Mouse (Mus musculus) MEL (cell line): ENCODE data around the gene Adar. TPM values are rescaled to one million over a fixed set of nuclear protein-coding genes. Genes with fewer than 3 reads are reported as not detected.

ENCODE experiments used
- DNase-seq: peaks from one replicate; pipeline ENCODE4 v3.0.0; 2011; ENCODE audit warnings: low read depth, low spot score
- H3K27ac ChIP-seq: 2 replicates; pipeline ENCODE4 v1.5.1; 2012; ENCODE audit warnings: low read depth, mild to moderate bottlenecking, control low read depth, low read length, moderate library complexity; ENCODE audit not compliant: control insufficient read depth
- H3K27me3 ChIP-seq, 2 experiments: fragments of 150-350 bp in 1 of 2; sonication (generic) in 1 of 2; 2 replicates each; pipeline ENCODE4 v1.6.1; 2012; ENCODE audit warnings: low read length in 2 of 2, mild to moderate bottlenecking in 2 of 2, improper control_type of control experiment in 1 of 2, moderate library complexity in 1 of 2; ENCODE audit not compliant: insufficient read depth in 2 of 2, control insufficient read depth in 1 of 2
- H3K36me3 ChIP-seq, 2 experiments: 2 replicates each; pipeline ENCODE4 v1.6.1; 2012 to 2014; ENCODE audit warnings: low read length in 2 of 2, improper control_type of control experiment in 1 of 2, inconsistent platforms in 1 of 2, mild to moderate bottlenecking in 1 of 2; ENCODE audit not compliant: insufficient read depth in 2 of 2, control insufficient read depth in 1 of 2
- H3K4me1 ChIP-seq, 2 experiments: fragments of 150-350 bp in 1 of 2; sonication (generic) in 1 of 2; 2 replicates each; pipeline ENCODE4 v1.6.1; 2012; ENCODE audit warnings: low read length in 2 of 2, improper control_type of control experiment in 1 of 2, mild to moderate bottlenecking in 1 of 2; ENCODE audit not compliant: insufficient read depth in 2 of 2, control insufficient read depth in 1 of 2
- H3K4me3 ChIP-seq, 2 experiments: fragments of 150-350 bp in 1 of 2; sonication (generic) in 1 of 2; 2 replicates each; pipeline ENCODE4 v1.5.1; 2012; ENCODE audit warnings: low read depth in 2 of 2, low read length in 2 of 2, mild to moderate bottlenecking in 2 of 2, moderate library complexity in 2 of 2, control low read depth in 1 of 2, improper control_type of control experiment in 1 of 2; ENCODE audit not compliant: control insufficient read depth in 1 of 2, insufficient read depth in 1 of 2
- H3K79me2 ChIP-seq: 2 replicates; pipeline ENCODE4 v1.6.1; 2012; ENCODE audit warnings: mild to moderate bottlenecking, low read length, moderate library complexity; ENCODE audit not compliant: control insufficient read depth, poor library complexity, insufficient read depth
- H3K9ac ChIP-seq: 2 replicates; pipeline ENCODE4 v1.6.1; 2012; ENCODE audit warnings: low read depth, mild to moderate bottlenecking, control low read depth, low read length, moderate library complexity; ENCODE audit not compliant: control insufficient read depth, poor library complexity, severe bottlenecking
- H3K9me3 ChIP-seq: fragments of 150-350 bp; sonication (generic); replicated peaks from 2 replicates; pipeline ENCODE4 v1.6.1; 2012; ENCODE audit warnings: mild to moderate bottlenecking, low read length, improper control_type of control experiment, moderate library complexity; ENCODE audit not compliant: insufficient read depth
- GABPA ChIP-seq: IDR thresholded peaks from 2 replicates; pipeline ENCODE4 v1.6.1; 2012; ENCODE audit warnings: low read depth, mild to moderate bottlenecking, inconsistent platforms, low read length, improper control_type of control experiment, moderate library complexity
- KAT2A ChIP-seq: conservative IDR thresholded peaks from 2 replicates; pipeline ENCODE4 v1.6.1; 2012; ENCODE audit warnings: low read depth, low read length, improper control_type of control experiment, inconsistent platforms
- MAFK ChIP-seq: IDR thresholded peaks from 2 replicates; pipeline ENCODE4 v1.6.1; 2011; ENCODE audit warnings: low read depth, mild to moderate bottlenecking, low read length, improper control_type of control experiment, borderline replicate concordance
- MAZ ChIP-seq: IDR thresholded peaks from 2 replicates; pipeline ENCODE4 v1.6.1; 2012; ENCODE audit warnings: low read depth, mild to moderate bottlenecking, inconsistent platforms, low read length, improper control_type of control experiment
- MXI1 ChIP-seq: IDR thresholded peaks from 2 replicates; pipeline ENCODE4 v1.6.1; 2011; ENCODE audit warnings: mild to moderate bottlenecking, low read depth, low read length, improper control_type of control experiment
- MYB ChIP-seq: IDR thresholded peaks from 2 replicates; pipeline ENCODE4 v1.6.1; 2011; ENCODE audit warnings: mild to moderate bottlenecking, low read depth, low read length, improper control_type of control experiment
- NELFE ChIP-seq: IDR thresholded peaks from 2 replicates; pipeline ENCODE4 v1.6.1; 2011; ENCODE audit warnings: low read depth, low read length, improper control_type of control experiment
- NRF1 ChIP-seq: IDR thresholded peaks from 2 replicates; pipeline ENCODE4 v1.6.1; 2014; ENCODE audit warnings: low read depth, mild to moderate bottlenecking, inconsistent platforms, low read length, improper control_type of control experiment, moderate library complexity; ENCODE audit not compliant: poor library complexity, insufficient read depth, severe bottlenecking
- POLR2A ChIP-seq, 2 experiments: IDR thresholded peaks; 2 replicates each; pipeline ENCODE4 v1.6.1; 2011 to 2012; ENCODE audit warnings: low read length in 2 of 2, mild to moderate bottlenecking in 2 of 2, control low read depth in 1 of 2, improper control_type of control experiment in 1 of 2, low read depth in 1 of 2, moderate library complexity in 1 of 2; ENCODE audit not compliant: control insufficient read depth in 1 of 2, insufficient read depth in 1 of 2, poor library complexity in 1 of 2
- TAL1 ChIP-seq: IDR thresholded peaks from 2 replicates; pipeline ENCODE4 v1.6.1; 2012; ENCODE audit warnings: mild to moderate bottlenecking, inconsistent platforms, low read length, moderate library complexity, mixed read lengths
- TBP ChIP-seq: IDR thresholded peaks from 2 replicates; pipeline ENCODE4 v1.8.0; 2011; ENCODE audit warnings: low read depth, low read length, improper control_type of control experiment
- TCF12 ChIP-seq: IDR thresholded peaks from 2 replicates; pipeline ENCODE4 v1.6.1; 2014; ENCODE audit warnings: low read depth, mild to moderate bottlenecking, inconsistent platforms, low read length, improper control_type of control experiment, moderate library complexity
- USF1 ChIP-seq: IDR thresholded peaks from 2 replicates; pipeline ENCODE4 v1.6.1; 2014; ENCODE audit warnings: low read depth, mild to moderate bottlenecking, inconsistent platforms, low read length, improper control_type of control experiment, moderate library complexity
- ZC3H11A ChIP-seq: IDR thresholded peaks from 2 replicates; pipeline ENCODE4 v1.6.1; 2012; ENCODE audit warnings: low read depth, mild to moderate bottlenecking, inconsistent platforms, low read length, improper control_type of control experiment
- ZKSCAN1 ChIP-seq: IDR thresholded peaks from 2 replicates; pipeline ENCODE4 v1.6.1; 2012; ENCODE audit warnings: low read depth, mild to moderate bottlenecking, inconsistent platforms, low read length, improper control_type of control experiment, moderate library complexity
- ZMIZ1 ChIP-seq: IDR thresholded peaks from 2 replicates; pipeline ENCODE4 v1.6.1; 2012; ENCODE audit warnings: low read depth, mild to moderate bottlenecking, inconsistent platforms, low read length, improper control_type of control experiment, moderate library complexity
- ZNF384 ChIP-seq: IDR thresholded peaks from 2 replicates; pipeline ENCODE4 v1.6.1; 2012; ENCODE audit warnings: low read depth, mild to moderate bottlenecking, inconsistent platforms, low read length, improper control_type of control experiment
- polyA plus RNA-seq, 2 experiments: library from polyadenylated mRNA; stranded (reverse) in 1 of 2; unstranded in 1 of 2; fragments of >175 nt in 1 of 2; fragments of >200 nt in 1 of 2; gene quantifications; 2 replicates each; pipeline versions ENCODE4 v1.2.1 to v1.2.4; 2012; ENCODE audit warnings: low replicate concordance in 2 of 2, low read depth in 1 of 2; ENCODE audit not compliant: insufficient read length in 2 of 2, insufficient read depth in 1 of 2, missing spikeins in 1 of 2
- total RNA-seq: library from RNA; depleted of rRNA; stranded (reverse); fragments of 300-350 nt; gene quantifications from 2 replicates; pipeline ENCODE4 v1.2.3, GENCODE M21; 2012

The Adar gene
- total and polyA plus RNA-seq, 3 experiments: 26.7 to 124 (median 45.1) TPM

- H3K36me3 ChIP-seq: no peaks in the 10 kb centered on the region
- TF ChIP-seq ZNF384: no peak
- TF ChIP-seq MXI1: no peak
- TF ChIP-seq NELFE: no peak
- no peak for TF ChIP-seq MYB
- no peak for TF ChIP-seq ZC3H11A
- TF ChIP-seq POLR2A (IDR thresholded peaks at IDR 0.05; ENCODE audit: control insufficient read depth in 1 of 2, insufficient read depth in 1 of 2, low read depth in 1 of 2, low read length in 2 of 2, poor library complexity in 1 of 2): no peak
- TF ChIP-seq USF1: no peak
- no peak for TF ChIP-seq TAL1
- no peak for TF ChIP-seq TBP
- TF ChIP-seq GABPA: no peak
- no peak for TF ChIP-seq NRF1
- TF ChIP-seq, all 39 proteins: peak for 0
- Histone ChIP-seq H3K4me3 (no peak overlapping the region), H3K27ac (no peak overlapping the region), H3K9me3 (no peaks in the 10 kb centered on the region), H3K9ac (no peak overlapping the region), H3K79me2 (no peaks in the 10 kb centered on the region), H3K4me1 (no peaks in the 10 kb centered on the region), H3K27me3 (peaks cover 25 to 57% of the 10 kb centered on the region in 2 experiments)
- DNase-seq: no peak
Measured at GRCm38 (mm10) chr3:89700461-89700860, 14.4 kb upstream of the Adar start.

- Histone ChIP-seq H3K4me1 (no peaks in the 10 kb centered on the region), H3K36me3 (no peaks in the 10 kb centered on the region), H3K27me3 (peaks cover 21 to 61% of the 10 kb centered on the region in 2 experiments), H3K27ac (no peak overlapping the region), H3K9ac (no peak overlapping the region), H3K9me3 (no peaks in the 10 kb centered on the region), H3K79me2 (no peaks in the 10 kb centered on the region), H3K4me3 (no peak overlapping the region)
- TF ChIP-seq GABPA: no peak
- TF ChIP-seq ZKSCAN1: no peak
- TF ChIP-seq ZNF384: no peak
- no peak for TF ChIP-seq TBP
- no peak for TF ChIP-seq ZMIZ1
- no peak for TF ChIP-seq MAFK
- no peak for TF ChIP-seq TCF12
- TF ChIP-seq KAT2A: no peak
- no peak for TF ChIP-seq MAZ
- no peak for TF ChIP-seq TAL1
- TF ChIP-seq MYB: no peak
- DNase-seq: no peak
Measured at GRCm38 (mm10) chr3:89703596-89703995, 11.2 kb upstream of the Adar start.
